Mouse (Mus musculus): ENCODE measurements around the gene Ep400. TPM values are rescaled to one million over a fixed set of nuclear protein-coding genes. Genes with fewer than 3 reads are reported as not detected.
A peak's percentile ranks its signal among the peaks of the same experiment; 100 is the strongest.

Gene Ep400
- polyA plus RNA-seq, 1 experiment from 2014 or later = 29.8 TPM

- ATAC-seq (ENCODE audit: insufficient read depth, low FRiP score, low read depth) = no peak
- H3K4me3 ChIP-seq (replicated peaks) = no peak overlapping the region
- no peaks in the 10 kb centered on the region for H3K9me3 ChIP-seq
- no peak overlapping the region; the same call in 1 of the 2 replicates for H3K27ac ChIP-seq
- no peak overlapping the region for H3K4me2 ChIP-seq
- no peak overlapping the region for H3K9ac ChIP-seq
- no peaks in the 10 kb centered on the region for H3K27me3 ChIP-seq (replicated peaks)
- peaks cover 34% of the 10 kb centered on the region for H3K36me3 ChIP-seq
- WGBS = 80% methylated on average over 3 of the region's 3 CpGs
- peaks cover 14% of the 10 kb centered on the region; the same call in 1 of the 2 replicates for H3K4me1 ChIP-seq
These were observed 30.6 kb upstream of the Ep400 start for GRCm38 (mm10) chr5:110801036-110801624.

- Histone ChIP-seq H3K9ac (no peak overlapping the region), H3K4me2 (no peak overlapping the region), H3K9me3 (no peaks in the 10 kb centered on the region), H3K4me1 (0 out of 2 replicates have a peak, but pooled peaks cover 5% of the 10 kb centered on the region), H3K4me3 (replicated peaks) (no peak overlapping the region), H3K27me3 (replicated peaks) (no peaks in the 10 kb centered on the region), H3K36me3 (peaks cover 60% of the 10 kb centered on the region), H3K27ac (no peak overlapping the region)
- peak; percentile 70; the same call in 1 of the 2 replicates for ATAC-seq (ENCODE audit: insufficient read depth, low FRiP score, low read depth)
- 65% methylated on average over 4 of the region's 4 CpGs for WGBS
These were observed 27.2 kb upstream of the Ep400 start for GRCm38 (mm10) chr5:110797696-110798095.

GRCm38 (mm10) chr5:110794363-110794762, 23.8 kb upstream of the Ep400 start:
- ATAC-seq (ENCODE audit: insufficient read depth, low FRiP score, low read depth) = no peak
- Histone ChIP-seq H3K4me1 (no peaks in the 10 kb centered on the region), H3K4me3 (replicated peaks) (no peak overlapping the region), H3K9ac (no peak overlapping the region), H3K4me2 (no peak overlapping the region), H3K27me3 (replicated peaks) (no peaks in the 10 kb centered on the region), H3K27ac (no peak overlapping the region), H3K36me3 (peaks cover 78% of the 10 kb centered on the region), H3K9me3 (no peaks in the 10 kb centered on the region)
- whole genome bisulfite sequencing = 91% methylated on average over 7 of the region's 7 CpGs

- peak; percentile 32; the same call in 1 of the 2 replicates for ATAC-seq (ENCODE audit: insufficient read depth, low FRiP score, low read depth)
- no peak overlapping the region for H3K4me3 ChIP-seq (replicated peaks)
- H3K27me3 ChIP-seq (replicated peaks) = no peaks in the 10 kb centered on the region
- H3K27ac ChIP-seq = no peak overlapping the region
- H3K36me3 ChIP-seq = peaks cover 75% of the 10 kb centered on the region
- H3K4me2 ChIP-seq = no peak overlapping the region
- H3K4me1 ChIP-seq = no peaks in the 10 kb centered on the region
- H3K9me3 ChIP-seq = no peaks in the 10 kb centered on the region
- no peak overlapping the region for H3K9ac ChIP-seq
- 60% methylated on average over 5 of the region's 5 CpGs for WGBS
These were observed 18.2 kb upstream of the Ep400 start for GRCm38 (mm10) chr5:110788684-110789083.

GRCm38 (mm10) chr5:110786081-110786835, 15.7 kb upstream of the Ep400 start:
- Histone ChIP-seq H3K27ac (no peak overlapping the region), H3K4me3 (replicated peaks) (no peak overlapping the region), H3K27me3 (replicated peaks) (no peaks in the 10 kb centered on the region), H3K4me2 (no peak overlapping the region), H3K9me3 (no peaks in the 10 kb centered on the region), H3K4me1 (no peaks in the 10 kb centered on the region), H3K9ac (no peak overlapping the region), H3K36me3 (peaks cover 52% of the 10 kb centered on the region)
- no peak for ATAC-seq (ENCODE audit: insufficient read depth, low FRiP score, low read depth)
- WGBS = 77% methylated on average over 11 of the region's 11 CpGs

- Histone ChIP-seq H3K4me2 (no peak overlapping the region), H3K36me3 (peaks cover 31% of the 10 kb centered on the region), H3K27ac (no peak overlapping the region), H3K4me3 (replicated peaks) (no peak overlapping the region), H3K4me1 (peaks cover 15% of the 10 kb centered on the region), H3K9ac (no peak overlapping the region), H3K27me3 (replicated peaks) (no peaks in the 10 kb centered on the region), H3K9me3 (no peaks in the 10 kb centered on the region)
- no peak for ATAC-seq (ENCODE audit: insufficient read depth, low FRiP score, low read depth)
- WGBS = 68% methylated on average over 8 of the region's 8 CpGs
These were observed 12.6 kb upstream of the Ep400 start for GRCm38 (mm10) chr5:110783150-110783549.

- no peak overlapping the region for H3K9ac ChIP-seq
- peaks cover 15% of the 10 kb centered on the region for H3K4me1 ChIP-seq
These were observed 11.2 kb upstream of the Ep400 start for GRCm38 (mm10) chr5:110781529-110782238.

GRCm38 (mm10) chr5:110780761-110781528, 10.4 kb upstream of the Ep400 start:
- Histone ChIP-seq H3K27ac (peak overlapping the region; percentile 69; the same call in 1 of the 2 replicates), H3K4me3 (replicated peaks) (peak overlapping the region; percentile 83), H3K27me3 (replicated peaks) (no peaks in the 10 kb centered on the region), H3K9me3 (no peaks in the 10 kb centered on the region), H3K4me2 (peak overlapping the region; percentile 85), H3K9ac (peak overlapping the region; percentile 58; the same call in 1 of the 2 replicates), H3K4me1 (peaks cover 15% of the 10 kb centered on the region), H3K36me3 (peaks cover 20% of the 10 kb centered on the region)
- ATAC-seq (ENCODE audit: insufficient read depth, low FRiP score, low read depth) = peak; percentile 11; the same call in 1 of the 2 replicates
- WGBS = 52% methylated on average over 10 of the region's 10 CpGs

More at GRCm38 (mm10) chr5:110781529-110782238, 11.2 kb upstream of the Ep400 start:
- H3K27ac ChIP-seq = no peak overlapping the region
- no peaks in the 10 kb centered on the region for H3K27me3 ChIP-seq (replicated peaks)
- H3K36me3 ChIP-seq = peaks cover 20% of the 10 kb centered on the region
- H3K9me3 ChIP-seq = no peaks in the 10 kb centered on the region
- H3K4me2 ChIP-seq = no peak overlapping the region
- peak; percentile 40; the same call in 1 of the 2 replicates for ATAC-seq (ENCODE audit: insufficient read depth, low FRiP score, low read depth)
- 73% methylated on average over 7 of the region's 7 CpGs for WGBS
- H3K4me3 ChIP-seq (replicated peaks) = no peak overlapping the region

GRCm38 (mm10) chr5:110779998-110780760, 9.7 kb upstream of the Ep400 start, which contains the start of gene Pus1:
Pus1 (minus strand) TSS chr5:110780659.
- peak; percentile 90 for ATAC-seq (ENCODE audit: insufficient read depth, low FRiP score, low read depth)
- under 1% methylated on average over 55 of the region's 57 CpGs for WGBS
- H3K36me3 ChIP-seq = peaks cover 19% of the 10 kb centered on the region
- peaks cover 15% of the 10 kb centered on the region for H3K4me1 ChIP-seq
- H3K9ac ChIP-seq = peak within 1 kb of the TSS; percentile 58
- peak within 1 kb of the TSS; percentile 85 for H3K4me2 ChIP-seq
- no peaks in the 10 kb centered on the region for H3K9me3 ChIP-seq
- peak within 1 kb of the TSS; percentile 69; the same call in 1 of the 2 replicates for H3K27ac ChIP-seq
- no peaks in the 10 kb centered on the region for H3K27me3 ChIP-seq (replicated peaks)
- peak within 1 kb of the TSS; percentile 83 for H3K4me3 ChIP-seq (replicated peaks)

GRCm38 (mm10) chr5:110779276-110779997, 8.9 kb upstream of the Ep400 start:
- Histone ChIP-seq H3K27ac (no peak overlapping the region), H3K4me1 (peaks cover 15% of the 10 kb centered on the region), H3K4me3 (replicated peaks) (peak overlapping the region; percentile 83), H3K9me3 (no peaks in the 10 kb centered on the region), H3K36me3 (peaks cover 26% of the 10 kb centered on the region), H3K27me3 (replicated peaks) (no peaks in the 10 kb centered on the region), H3K4me2 (peak overlapping the region; percentile 85), H3K9ac (peak overlapping the region; percentile 58)
- WGBS = 12% methylated on average over 15 of the region's 15 CpGs
- ATAC-seq (ENCODE audit: insufficient read depth, low FRiP score, low read depth) = no peak
